Mouse (Mus musculus) megakaryocyte-erythroid progenitor cell, adult 5-6 weeks (primary cell): ENCODE results near the gene Il11ra1. TPM values are rescaled to one million over a fixed set of nuclear protein-coding genes. Genes with fewer than 3 reads are reported as not detected.
"Not testable (repeated sequence)": the region's sequence is repeated elsewhere in the genome, so short reads cannot be mapped to it uniquely, and the experiment has no call there.

ENCODE experiments used
- ATAC-seq: replicated peaks from 2 replicates; pipeline ENCODE4 v1.8.0; 2016; ENCODE audit warnings: mild to moderate bottlenecking, inconsistent platforms; ENCODE audit not compliant: severe bottlenecking, poor library complexity, low FRiP score, low TSS enrichment
- total RNA-seq, 2 experiments: library from RNA; stranded (forward) in 1 of 2; stranded (reverse) in 1 of 2; fragments of 200-1000, 215-1000 nt in 1 of 2; fragments of >200 nt in 1 of 2; fragmentation: Nextera tagmentation in 1 of 2; gene quantifications; 2 replicates each; pipeline ENCODE4 v1.2.3; 2014 to 2017

Gene Il11ra1
- total RNA-seq, 2 experiments from 2014 or later: 36.0 to 39.9 TPM

DNA sequence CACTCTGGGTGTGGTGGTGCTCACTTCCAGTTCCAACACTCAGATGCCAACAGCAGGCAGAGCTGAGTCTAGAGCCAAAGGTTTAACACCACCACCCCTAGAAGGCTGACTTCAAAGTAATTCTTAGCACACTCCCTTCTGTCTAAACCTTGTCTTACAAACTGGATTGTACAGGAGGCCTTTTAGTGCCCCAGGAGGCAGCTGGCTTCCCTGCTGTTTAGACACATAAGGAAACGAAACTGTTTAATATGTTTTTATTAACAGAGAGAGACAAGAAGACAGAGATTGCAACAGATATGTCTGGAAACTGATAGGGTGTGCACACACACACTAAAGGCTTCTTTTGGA, 38.4 kb downstream of the Il11ra1 start:
- ATAC-seq: no peak

DNA sequence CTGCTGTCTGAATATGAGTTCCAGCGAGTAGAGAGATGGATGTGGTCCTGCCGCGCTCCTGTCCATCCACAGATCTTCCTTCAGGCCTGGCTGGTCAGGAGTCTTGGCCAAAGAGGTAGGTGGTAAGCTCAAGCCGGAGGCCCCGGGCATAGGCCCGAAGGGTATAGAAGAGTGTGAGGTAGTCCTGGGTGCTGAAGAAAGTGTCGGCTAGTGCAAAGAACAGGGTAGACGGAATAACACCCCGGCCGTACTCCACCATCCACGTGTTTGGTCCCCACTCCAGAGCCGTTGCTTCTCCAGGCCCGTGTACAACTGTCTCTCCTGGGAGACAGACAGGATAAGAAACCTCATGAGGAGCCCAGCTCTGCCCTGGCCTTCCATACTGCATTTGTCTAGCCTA, 39.5 kb downstream of the Il11ra1 start:
- no peak for ATAC-seq

DNA sequence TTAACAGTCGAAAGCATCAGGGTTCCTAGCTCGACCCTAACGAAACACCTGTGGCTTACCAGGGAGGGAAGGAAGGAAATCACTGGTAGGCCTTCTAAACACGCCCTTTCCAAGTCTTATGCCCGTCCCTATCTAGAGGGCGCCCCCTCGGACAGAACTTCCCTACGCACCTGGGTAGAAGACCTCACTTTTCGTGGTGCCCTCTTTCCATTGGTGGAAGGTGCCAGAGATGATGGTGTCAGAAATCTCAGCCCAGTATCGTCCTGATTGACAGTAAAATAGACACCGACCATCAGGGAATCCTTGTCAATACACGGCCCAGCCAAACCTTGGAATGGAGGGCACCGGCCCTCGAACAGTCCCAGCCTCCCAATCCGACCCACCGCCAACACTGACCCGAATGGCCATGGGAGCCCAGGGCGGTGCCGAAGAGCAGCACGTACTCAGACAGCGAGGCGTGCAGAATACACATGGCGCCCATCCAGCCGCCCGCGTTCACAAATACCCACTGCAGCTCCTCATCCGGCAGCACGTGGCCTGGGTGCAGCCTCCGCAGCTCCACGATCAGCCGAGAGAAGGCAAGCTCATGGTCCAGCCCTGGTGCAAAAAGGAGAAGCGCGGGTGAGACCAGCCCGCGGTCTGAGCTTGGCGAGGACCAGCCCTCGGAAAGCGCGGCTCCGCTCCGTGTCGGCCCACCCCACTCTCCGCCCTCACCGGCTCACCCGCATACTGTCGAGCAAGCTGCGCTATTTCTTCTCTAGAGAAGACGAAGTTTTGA, 40.8 kb downstream of the Il11ra1 start:
- peak; percentile 75 for ATAC-seq

DNA sequence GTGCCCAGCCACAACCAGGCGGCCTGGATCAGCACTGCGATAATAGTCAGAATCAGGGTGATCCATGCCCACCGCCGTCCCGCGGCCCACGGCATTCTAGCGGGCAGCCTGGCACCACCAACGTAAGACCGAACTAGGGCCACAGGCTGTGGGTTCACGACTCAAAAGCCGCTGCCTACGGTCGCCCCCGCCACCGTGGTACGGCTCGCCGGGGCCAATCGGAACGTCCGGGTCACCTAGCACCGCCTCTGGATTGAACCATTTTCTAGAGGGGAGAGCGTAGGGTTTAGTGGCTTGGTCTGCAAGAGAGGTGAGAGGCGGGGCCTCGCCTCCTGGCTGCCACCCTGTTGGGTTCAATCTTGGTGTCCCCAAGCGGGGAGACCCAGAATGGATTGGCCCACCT, 41.4 kb downstream of the Il11ra1 start:
- peak; percentile 95 for ATAC-seq

DNA sequence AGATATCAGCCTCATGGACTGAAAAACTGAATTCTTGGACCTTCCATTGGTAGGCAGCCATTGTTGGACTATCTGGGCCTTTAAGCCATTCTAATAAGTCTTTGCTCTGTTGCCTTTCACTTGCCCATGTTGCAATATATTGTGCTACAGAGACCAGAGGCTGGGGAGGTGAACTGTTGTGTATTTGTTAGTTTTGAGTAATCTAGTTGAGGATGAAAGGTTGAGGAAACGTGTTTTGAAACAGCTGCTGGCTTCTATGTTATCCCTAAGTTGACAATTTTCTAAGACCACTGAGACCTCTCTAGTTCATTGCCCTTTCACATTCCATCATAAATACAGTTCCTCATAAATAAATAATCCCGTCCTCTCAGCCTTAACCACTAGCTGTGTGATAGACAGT, 44.3 kb downstream of the Il11ra1 start:
- no peak for ATAC-seq

DNA sequence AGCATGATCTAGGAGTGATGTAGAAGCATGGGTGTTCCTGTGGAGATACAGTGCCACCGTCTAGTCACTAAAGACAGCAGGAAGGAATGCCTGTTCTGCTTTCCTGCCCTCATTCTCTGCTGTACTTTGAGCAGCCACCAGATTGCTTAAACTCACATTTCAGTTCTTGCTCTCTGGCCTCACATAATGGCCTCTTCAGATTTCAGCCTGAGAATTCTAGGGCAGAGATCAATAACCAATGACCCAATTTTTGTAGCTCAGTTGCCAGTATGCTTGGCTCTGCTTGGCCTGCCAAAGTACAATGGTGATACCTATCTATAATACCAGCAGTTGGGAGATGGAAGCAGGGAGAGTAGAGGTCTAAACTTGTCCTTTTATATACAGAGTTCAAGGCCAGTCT, 45.2 kb downstream of the Il11ra1 start:
- no peak for ATAC-seq

DNA sequence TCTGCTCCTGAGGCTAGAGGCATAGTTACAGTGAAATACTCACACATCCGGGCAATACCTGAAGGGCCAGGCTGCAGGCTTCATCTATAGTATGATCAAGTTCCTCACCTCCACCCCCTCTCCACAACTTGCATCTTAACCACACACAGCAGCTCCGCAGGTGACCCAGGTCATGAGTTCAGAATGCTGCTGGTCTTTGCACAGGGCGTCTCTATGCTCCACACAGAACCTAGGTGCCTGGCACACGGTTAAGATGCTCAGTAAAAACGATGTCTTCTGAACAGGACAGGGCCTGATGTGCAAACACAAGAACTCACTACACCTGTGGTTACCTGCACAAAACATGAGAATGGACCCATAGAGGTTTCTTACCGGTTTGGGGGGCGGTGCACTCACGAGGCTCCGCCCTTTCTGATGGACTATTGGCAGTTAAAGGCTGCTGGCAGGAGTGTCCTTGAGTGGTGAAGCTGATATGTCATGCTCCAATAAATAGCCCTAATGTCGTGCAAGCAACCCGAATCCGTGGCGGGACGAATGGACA, 55.1 kb downstream of the Il11ra1 start, which contains the start of gene Galt:
Galt (plus strand) TSS at position 432 of the 541 bp plus-strand sequence.
- peak; percentile 56 for ATAC-seq

DNA sequence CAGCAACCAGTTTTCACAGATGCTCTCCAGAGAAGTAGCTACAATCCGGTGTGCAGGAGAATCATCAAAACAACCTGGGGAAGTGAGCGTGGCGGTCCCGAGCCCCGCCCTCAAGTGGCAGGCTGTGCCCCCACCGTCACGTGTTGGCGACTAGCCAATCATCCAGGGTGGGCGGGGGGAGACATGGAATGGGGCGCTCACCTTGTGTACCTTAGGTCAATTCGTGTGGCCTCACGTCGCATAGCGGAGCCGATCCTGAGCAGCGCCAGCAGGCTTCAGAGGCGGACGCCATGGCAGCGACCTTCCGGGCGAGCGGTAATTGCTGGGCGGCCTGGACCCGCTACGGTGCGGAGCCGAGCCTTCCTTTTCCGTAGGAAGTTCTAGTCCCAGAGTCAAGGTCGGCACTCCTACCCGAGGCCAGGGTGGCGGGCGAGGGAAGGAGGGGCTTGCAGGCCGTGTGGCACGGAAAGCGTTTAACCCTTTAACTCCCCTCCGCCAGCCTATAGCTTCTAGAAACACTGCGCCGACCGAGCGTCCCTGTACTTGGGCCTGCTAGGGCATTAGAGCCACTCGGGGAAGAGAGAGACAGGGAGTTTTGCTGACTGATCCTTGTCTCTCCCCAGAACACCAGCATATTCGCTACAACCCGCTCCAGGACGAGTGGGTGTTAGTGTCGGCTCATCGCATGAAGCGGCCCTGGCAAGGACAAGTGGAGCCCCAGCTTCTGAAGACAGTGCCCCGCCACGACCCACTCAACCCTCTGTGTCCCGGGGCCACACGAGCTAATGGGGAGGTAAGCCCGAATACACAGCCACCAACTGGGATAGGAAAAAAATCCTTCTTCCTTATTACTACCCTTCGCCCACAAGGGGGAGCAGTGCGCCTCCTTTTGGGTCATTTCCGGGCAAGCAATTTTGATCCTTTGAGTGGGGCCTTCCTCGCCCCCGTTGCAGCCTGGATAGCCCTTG, 55.8 kb downstream of the Il11ra1 start, which contains the start of gene Sigmar1:
Sigmar1 (minus strand) TSS at position 820 of the 968 bp plus-strand sequence.
- peak; percentile 62 for ATAC-seq

DNA sequence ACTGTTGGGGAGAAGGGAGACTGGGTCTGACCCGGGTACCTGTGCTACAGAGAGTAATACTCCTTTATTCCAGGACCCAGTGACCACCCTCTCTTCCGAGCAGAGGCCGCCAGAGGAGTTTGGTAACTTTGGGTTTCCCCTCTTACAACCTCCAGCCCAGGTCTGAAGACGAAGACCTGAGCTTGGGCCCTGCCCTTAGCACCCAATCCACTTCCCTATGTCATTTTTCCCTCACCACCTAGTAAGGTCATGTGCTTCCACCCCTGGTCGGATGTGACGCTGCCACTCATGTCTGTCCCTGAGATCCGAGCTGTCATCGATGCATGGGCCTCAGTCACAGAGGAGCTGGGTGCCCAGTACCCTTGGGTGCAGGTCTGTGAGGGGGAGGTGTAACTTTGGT, 56.7 kb downstream of the Il11ra1 start:
- no peak for ATAC-seq

DNA sequence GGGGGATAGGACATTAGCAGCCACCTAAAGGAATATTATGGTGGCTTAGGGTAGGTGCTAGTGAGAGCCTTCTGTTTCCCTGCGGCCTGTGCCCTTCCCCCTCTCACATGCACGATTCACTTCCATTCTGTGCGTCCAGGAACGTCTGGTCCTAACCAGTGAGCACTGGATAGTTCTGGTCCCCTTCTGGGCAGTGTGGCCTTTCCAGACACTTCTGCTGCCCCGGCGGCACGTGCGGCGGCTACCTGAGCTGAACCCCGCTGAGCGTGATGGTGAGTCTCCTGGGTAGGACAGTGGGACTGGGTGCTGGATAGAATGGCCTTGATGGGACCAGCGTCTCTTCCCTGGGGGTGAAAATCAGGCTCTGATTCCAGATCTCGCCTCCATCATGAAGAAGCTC, 57.5 kb downstream of the Il11ra1 start:
- ATAC-seq: no peak

DNA sequence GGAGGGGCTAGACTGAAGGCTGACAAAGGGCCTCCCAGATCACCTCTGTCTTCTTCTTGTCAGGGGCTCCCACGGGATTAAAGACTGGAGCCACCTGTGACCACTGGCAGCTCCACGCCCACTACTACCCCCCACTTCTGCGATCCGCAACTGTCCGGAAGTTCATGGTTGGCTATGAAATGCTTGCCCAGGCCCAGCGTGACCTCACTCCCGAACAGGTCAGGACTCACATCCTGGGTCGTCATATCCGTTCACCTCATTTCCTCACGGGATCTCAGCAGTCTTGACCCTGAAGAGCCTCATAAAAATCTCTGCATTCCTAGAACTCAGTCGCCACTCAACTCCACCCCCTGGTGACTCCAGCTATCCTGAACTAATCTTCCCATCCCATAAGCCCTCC, 58.2 kb downstream of the Il11ra1 start:
- ATAC-seq: no peak

DNA sequence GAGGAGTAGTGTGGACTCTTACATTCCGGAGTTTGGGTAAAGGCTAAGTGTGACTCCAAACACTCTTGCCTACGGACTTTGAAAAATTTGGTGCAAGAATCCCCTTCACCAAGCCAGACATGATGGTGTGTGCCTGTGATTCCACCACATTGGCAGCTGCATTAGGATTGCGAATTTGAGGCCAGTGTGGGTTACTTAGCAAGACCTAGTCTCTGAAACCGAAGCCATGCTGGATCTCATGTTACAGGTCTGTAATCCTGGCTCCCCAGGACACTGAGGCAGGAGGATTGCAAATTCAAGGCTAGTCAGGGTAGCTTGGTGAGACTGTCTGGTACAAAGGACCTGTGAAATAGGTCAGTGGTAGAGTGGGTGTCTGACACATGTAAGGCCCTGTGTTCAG, 58.9 kb downstream of the Il11ra1 start:
- no peak for ATAC-seq

DNA sequence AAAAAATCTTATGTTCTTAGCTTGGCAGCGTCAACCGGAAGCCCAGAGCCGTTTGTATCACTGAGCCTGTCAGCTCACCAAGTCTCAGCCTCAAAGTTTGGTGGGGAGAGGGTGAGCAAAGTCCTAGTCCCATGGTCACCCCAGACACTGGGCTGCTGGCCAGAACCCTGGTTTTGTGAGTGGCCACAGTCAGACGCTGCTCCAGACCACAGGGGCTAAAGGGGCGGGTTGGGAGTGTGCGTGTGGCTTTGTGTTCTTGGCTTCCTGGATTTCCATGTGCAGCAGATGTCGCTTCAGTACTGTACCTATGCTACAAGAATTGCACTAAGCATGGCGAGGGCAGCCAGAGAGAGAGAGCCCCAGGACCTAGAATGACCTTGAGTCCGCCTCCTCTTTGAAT, 59.4 kb downstream of the Il11ra1 start:
- ATAC-seq: no peak

DNA sequence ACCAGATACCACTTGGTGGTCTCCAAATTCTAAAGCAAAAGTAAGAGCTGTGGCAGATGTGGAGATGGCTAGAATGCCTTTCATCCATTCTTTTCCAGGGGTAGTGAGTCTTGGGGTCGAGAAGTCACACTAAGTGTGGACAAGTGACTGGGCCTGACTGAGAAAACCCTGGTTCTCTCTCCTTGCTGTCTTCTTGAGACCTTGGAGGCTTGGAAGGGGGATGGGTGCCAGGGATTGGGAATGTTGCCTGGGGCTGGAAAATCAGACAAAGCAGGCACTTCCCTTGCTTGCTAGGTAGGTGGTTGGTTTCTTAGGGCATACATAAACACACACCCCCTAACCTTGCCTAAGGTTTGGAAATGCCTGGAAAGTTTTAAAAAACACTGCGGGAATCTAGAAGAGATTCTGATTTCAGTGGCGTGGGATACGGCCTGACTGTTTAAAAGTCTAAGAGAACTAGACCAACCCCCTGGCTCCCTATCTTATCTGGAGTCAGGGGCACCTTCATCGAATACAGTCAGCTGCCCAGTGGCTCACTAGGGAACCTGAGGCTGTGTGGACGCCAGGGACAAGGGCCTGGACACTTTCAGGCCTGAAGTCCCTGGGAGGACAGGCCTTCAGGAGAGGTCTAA, 60.0 kb downstream of the Il11ra1 start:
- ATAC-seq: no peak; the same call in 1 of the 2 replicates

DNA sequence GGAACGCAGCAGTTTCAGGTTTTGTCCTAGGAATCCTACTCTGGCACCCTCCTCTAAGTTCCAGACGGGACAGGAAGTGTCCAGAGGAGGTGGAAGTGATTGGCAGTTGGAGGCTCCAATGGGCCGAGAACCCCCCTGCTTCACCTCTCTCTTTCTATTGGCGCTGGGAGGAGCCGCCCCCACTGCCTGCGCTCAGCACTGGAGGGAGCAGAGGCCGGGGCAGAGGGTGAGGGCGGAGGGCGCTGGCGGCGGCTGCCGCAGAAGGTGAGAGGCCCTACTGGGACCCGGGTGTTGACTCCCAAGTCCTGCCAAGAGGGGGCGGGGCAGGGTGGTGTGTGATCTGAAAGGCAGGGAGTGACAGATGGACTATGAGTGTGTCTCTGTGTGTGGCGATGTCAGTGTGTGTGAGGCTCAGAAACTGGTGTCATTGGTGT, 60.5 kb downstream of the Il11ra1 start:
- ATAC-seq: peak; percentile 85

DNA sequence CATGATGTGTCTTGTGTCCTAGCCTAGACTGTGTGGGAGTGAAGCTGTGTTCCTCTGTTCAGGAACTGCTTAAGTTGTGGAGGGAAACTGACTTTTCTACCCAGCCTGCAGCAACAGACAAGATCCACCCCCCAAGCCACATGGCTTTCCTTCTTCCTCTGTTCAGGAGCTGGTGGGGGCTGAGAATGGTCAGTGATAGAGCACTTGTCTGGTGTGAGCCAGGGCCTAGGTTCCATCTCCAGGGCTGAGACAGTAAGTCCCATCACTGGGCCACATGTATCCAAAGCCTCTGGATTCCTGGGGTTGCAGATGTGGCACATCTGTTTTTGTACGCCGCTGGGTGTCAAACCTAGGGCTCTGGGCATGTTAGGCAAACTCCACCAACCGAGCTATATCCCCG, 61.1 kb downstream of the Il11ra1 start:
- no peak for ATAC-seq

DNA sequence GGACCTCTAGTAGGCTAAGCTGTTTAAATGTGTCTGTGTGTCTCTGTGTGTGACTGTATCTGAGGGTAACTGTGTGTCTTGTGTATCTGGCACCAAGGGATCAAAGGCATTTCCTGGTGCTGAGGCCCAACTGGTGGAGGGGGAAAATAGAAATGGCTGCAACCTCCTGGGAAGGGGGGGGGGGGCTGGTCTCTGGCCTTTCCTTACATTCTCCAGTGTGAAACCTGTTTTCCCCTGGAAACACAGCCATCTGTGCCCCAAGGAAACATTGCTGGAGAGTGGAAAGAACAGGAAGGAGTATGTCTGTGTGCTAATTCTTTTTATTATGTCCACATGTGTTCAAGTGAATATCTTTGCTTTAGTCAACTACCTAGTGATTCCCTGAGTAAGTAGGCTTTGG, 61.9 kb downstream of the Il11ra1 start:
- no peak for ATAC-seq

DNA sequence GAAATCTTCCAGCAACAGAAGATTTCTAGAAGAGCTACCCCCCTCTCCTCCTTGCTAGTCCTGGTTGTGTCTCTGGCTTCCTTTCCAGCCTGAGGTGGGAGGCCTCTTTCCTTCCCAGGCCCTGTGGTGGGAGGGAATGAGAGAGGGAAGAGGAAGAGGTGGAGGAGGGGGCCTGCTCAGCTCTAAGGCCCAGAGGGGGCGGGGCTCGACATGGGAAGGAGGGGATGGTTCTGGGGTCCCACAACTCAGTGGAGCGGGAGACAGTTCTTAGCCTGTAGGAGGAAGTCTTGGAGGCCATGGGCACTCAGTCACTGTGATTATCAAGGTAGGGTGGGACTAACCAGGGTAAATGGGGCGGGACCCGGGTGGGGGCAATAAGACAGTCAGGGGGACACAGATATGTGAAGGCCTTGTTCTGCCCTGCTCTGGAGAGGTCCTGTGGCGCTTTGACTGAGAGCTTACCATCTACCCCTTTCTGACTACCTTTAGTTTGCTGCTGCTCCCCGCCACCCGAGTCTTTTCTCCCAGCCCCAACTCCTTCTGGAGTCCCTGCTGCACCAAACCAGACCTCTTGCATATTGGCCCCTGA, 62.4 kb downstream of the Il11ra1 start:
- no peak for ATAC-seq

DNA sequence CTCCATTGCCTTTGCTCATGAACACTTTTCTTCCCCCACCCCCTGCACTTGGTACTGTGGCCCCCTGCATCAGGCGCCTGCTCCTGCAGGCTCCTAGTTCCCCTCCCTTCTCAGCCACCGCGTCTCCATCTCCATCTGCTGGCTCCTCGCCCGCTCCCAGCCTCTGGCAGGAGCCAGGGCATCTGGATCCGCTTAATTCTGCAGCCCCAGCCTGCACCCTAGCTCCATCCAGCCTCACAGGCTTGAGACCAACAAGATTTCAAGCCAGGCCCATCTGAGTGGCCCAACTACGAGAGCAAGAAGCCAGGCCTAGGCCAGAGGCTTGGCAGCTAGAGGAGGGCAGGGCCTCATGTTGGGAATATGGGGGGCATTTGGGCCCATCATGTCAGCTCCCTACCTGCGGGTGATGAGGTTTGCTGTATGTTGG, 62.9 kb downstream of the Il11ra1 start:
- ATAC-seq: not testable (repeated sequence)
